Mouse (Mus musculus): ENCODE results near the gene Boll.

Gene Boll

DNA sequence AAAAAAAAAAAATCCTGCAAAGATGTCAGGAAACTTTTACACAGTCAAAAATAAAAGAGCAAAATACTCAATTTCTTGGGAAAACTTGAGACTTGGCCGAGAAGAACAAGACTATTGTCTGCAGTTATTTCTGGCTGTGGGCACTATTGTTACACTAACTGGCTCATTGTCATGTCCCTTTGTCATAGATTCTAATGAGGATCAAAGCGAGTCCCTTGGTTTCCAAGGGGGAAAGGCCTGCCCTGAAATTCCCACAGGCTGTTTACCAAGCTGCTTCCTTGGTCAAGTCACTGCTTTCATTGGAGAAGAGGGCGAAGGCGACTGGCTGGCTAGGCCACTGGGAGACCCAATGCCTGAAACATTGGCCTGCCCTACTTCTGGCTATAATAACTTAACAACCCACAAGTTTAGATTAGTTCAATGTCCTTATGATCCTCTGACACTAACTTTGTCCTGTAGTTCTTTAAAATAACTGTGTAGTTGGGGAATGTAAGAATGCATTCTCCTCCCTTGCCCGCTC lies 157.4 kb downstream of the Boll start:
- DNase-seq (ENCODE audit: low spot score): peak; percentile 43

DNA sequence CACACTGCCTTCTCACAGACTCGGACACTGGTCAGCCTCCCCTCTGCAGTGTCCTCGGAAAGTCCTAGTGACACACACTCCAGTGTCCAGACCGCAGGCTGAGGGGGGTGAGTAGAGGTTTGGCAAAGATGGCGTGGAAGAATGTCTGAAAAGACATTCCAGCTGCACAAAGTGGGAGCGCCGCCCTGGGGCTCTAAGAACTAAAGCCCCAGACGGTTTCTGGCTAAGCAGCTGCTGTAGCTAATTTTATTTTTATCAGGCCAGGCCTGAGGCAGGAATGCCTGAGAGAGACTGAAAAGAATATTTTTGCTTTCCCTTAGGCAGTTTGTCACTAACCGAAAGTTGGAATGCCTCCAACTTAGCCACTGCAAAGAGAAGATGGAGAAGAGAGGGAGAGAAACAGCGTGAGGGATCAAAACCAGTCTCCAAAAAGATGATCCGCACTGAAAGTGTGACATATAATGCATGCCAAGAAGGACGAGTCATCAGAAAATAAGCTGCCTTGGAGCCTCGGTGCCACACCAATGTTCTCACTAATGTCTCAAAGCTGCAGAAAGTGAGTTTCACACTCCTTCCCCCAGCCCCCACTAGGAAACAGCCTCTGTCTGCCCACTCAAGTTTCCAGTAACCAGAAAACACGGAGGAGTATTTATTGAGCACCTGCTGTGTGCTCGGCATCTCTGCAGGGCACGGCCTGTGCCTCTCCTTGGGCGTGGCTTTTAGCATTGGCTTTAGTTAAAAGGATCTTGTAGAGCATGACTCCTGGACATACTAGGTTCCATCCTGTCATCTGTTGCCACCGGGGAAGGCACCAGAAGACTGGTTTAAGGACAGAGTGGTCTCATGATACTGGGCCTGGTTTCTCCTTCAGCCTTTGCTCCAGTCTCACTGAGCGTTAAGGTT lies 161.2 kb downstream of the Boll start:
- DNase-seq (ENCODE audit: low spot score): no peak

DNA sequence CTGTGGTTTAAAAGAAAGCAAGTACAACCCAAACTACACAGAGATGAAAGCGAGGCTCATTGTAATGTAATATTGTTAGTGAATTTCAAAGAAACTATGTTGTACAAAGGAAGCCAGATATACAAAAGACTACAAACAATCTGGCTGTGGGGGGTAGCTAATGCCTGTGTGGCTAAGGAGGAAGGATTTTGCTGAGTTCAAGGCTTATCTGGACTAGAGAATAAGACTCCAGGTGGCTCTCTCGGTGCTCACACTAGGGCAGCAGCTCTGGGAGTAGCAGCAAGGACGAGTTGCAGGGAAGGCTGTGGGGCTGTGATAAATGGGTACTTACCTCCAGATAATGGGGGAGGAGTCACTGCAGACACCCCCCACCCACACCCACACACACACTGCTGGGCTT lies 164.6 kb downstream of the Boll start:
- no peak for DNase-seq (ENCODE audit: low spot score)
